Mouse (Mus musculus) ZHBTc4 (cell line): ENCODE measurements around the gene 4930402F06Rik.

ENCODE experiments used
- DNase-seq: peaks from one replicate; pipeline ENCODE4 v3.0.0-alpha.2; 2011; ENCODE audit warnings: low read depth, low spot score

Gene 4930402F06Rik

DNA sequence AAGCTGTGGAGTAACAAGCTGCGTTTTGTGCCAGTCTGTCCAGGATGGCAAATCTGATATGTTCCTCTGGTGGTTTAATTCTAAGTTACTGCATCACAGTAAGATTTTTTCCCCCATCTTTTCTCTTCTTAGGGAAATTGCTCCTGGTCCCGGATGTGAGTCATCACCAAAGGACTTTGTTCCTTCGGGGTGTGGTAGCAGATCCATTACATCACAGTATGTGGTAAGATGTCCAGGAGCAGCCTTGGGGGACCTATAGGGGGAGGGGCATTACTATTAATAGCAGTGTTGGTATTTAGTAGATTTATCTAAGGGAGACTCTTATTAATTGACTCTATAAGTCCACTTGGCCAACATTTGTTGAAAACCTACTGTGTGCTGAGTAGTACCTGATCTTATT, 54.4 kb downstream of the 4930402F06Rik start:
- no peak for DNase-seq

DNA sequence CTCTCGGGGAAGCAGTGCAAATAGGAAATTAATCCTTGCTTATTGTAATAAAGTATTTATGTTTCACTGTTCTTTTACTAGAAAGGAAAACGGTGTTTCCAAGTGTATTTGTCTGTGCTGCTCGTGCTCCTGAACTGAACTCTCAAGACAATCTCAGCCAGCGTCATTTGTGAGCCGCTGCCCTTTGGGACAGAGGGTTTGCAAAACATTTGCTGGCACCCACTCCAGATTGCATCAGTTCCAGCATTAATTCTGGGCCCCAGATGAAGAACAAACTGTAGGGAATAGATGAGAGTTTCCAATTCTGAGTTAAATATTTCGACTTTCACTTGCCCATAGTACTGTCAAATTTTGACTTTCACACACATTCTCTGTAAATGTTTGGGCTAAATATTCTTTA, 58.3 kb downstream of the 4930402F06Rik start:
- DNase-seq, result no peak

DNA sequence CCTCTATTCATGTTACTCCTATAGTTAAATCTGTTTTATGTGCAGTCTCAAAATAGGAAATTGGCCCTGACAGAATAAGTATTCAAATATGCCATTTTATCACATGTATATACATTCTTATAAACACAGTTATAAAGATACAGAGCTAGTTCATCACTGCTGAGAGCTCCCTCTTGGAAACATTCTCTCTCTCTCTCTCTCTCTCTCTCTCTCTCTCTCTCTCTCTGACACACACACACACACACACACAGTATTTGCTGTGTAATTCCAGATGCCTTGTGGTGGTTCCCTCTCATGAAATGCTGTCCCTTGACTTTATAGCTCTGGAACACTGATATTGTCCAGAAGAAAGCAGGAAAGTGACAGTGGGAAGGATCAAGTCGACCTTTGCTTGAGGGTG, 58.9 kb downstream of the 4930402F06Rik start:
- DNase-seq, result no peak

DNA sequence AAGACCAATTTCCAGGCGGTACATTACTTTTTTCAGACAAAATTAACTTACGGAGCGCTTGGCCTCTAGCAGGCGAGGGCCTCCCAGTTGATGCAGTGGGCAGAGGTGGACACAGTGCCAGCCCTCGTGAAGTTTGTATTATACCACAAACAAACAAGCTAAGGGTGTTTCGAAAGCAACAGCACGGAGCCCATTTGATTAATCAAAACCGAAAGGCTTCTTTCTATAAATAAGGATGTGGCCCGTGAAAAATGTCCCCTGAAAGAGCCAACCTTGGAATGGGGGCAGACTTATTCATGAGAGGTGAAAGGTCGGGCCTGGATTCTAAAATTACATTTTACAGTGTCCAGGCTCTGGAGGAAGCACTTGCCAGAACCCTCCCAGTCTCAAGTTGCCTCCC, 59.6 kb downstream of the 4930402F06Rik start:
- DNase-seq, result no peak

DNA sequence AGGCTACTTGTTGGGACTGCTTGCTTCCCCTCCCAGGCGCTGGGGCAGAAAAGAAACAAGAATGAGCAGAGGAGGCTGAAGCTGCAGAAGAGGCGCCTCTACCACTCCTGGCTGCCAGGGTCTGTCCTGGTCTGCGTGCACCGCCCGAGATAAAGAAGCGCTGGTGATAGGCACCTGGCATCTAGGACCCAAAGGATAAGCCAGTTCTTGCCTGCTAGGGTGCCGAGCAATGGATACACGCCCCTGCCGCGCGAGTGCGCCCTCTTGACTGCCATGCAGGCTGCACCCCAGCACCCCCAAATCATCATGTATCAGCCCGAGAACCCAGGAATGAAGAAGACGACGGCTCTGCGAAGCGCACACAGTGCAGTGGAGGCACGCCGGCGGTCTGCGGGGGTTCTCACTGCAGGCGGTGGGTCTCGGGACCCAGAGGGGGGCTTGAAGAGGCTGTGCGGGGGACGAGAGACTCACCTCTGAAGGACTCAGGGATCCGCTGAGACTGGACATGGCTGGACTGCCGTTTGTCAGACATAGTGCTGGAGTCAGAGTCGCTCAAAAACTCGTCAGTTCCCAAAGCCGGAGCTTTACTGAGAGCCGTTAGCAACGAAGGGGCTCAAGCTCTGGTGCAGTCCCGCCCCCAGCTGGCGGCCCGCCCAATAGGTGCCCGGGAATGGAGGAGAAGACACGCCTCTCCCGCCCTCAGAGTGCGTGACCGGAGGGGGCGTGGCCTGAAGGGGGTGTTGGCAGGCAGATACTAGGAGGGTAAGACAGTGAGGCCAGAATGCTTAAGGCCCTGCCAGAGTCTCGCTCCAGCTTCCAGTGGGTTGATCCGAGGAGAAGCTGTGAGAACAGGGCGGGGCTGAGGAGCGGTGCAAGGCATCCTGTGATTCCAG, 60.3 kb downstream of the 4930402F06Rik start, which contains the start of gene Stom:
Gene Stom (minus strand): TSS at position 589 of the 893 bp plus-strand sequence.
- peak; percentile 100 for DNase-seq

DNA sequence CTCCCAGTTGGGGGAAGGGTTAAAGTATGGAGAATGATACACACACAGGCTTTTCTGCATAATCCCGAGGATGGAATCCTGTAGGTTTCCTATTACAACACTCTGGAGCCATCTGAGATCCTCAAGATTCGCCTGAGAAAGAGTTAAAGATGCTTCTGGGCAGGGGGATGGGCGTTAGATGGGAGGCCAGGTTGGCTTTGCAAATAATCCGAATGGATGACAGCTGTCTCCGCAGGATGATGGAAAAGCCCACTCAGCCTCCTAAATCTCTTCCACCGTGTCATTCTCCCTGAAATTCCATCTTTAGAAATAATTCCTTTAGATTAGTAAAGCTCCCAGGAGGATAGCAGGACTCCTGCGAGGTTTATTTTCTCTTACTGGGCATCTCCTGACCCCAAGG, 61.4 kb downstream of the 4930402F06Rik start:
- no peak for DNase-seq

DNA sequence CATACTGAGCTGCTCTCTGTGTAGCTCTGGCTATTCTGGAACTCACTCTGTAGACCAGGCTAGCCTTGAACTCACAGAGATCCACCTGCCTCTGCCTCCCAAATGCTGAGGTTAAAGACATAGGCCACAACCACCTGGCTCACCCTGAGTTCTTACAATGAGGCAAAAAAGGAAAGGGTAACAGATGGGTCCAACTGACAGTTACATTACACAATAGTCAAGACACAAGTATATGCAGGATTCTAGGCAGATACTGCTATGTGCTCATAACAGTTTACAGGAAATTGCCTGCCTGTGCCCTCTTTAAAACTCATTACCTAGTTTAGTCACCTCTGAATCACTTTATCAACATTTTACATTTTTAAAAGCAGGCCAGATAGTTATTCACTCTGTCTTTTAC, 63.3 kb downstream of the 4930402F06Rik start:
- no peak for DNase-seq

DNA sequence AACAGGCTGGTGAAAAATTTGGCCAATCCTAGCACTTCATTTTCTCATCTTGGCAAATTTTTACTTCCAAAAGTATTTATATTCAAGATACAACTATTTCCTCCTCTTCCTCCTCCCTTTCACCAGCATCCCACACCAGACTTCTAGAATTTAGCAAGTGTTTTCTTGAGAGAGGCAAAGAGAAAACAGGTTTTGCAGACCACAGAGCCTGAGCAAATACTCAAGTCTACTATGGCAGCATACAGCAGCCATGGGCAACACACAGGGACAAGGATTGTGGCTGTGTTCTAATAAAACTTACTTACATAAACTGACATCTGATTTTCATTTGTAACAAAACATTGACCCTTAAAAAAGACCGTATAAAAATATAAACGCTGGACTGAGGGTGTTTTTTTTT, 65.8 kb downstream of the 4930402F06Rik start:
- no peak for DNase-seq

DNA sequence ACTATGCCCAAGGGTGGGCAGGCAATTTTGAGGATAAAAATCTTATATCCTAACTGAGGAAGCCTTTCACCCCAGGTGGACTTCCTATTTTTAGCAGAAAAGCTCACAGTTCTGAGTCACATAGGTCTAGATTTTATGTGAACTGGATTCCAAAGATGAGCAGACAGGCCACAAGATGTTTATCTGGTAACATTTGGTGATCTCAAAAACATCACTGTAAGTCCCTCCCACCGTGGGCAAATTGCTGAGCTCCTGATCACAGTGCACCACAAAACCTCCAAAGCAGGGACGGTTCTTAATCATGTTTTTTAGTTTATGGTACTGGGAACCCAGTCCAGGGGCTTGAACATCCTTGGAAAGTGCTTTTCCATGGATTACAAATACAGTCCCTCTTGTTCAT, 67.9 kb downstream of the 4930402F06Rik start:
- DNase-seq, result no peak

DNA sequence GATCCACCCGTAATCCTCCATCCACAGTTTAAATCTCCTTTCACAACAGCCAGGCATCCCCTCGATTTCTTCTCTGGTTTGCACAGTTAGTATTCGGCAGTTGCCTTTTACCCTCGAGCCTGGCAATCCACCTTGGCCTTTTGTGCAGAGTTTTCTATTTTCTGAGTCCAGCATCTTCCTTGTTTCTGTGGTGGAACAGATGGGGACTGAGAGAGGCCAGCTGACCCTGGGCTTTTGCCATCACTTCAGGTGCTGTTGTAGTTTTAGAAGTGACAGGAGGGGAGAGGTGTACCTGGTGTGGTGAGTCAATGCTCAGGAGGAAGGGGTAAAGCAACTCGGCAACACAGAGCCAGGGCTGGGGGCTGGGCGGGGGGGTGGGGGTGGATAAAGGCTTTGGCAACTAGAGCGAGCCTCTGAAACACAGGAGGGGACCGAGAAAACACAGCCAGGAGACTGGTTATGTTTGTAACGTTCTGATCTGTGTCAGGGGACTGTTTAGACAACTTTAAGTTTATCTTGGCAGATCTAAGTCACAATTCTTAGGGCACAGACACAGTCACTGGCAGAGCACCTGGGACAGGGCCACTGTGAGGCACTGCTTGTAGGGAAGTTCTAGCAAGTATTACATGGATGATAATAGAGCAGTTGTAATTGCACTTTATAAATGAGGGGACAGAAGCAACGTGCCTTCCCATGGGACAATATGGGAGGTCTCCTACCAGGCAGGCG, 68.7 kb downstream of the 4930402F06Rik start:
- no peak for DNase-seq

DNA sequence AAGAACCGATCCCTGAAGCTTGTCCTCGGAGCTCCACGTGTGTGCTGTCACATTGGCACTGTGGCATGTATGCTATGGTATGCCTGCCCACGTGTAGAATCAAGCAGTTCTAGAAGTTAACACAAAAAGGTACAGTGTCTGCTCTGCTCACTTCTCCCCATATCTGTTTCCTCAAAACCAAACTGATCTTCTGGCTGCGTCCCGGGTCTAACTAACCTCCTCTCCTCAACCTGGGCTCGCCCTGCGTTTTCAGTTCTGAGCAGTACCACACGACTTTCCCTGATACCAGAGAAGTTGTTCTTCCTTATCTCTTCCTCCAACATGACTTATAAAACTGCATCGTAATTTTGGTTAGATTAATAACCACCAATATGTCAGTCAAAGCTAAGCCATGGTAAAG, 69.4 kb downstream of the 4930402F06Rik start:
- DNase-seq, result no peak

DNA sequence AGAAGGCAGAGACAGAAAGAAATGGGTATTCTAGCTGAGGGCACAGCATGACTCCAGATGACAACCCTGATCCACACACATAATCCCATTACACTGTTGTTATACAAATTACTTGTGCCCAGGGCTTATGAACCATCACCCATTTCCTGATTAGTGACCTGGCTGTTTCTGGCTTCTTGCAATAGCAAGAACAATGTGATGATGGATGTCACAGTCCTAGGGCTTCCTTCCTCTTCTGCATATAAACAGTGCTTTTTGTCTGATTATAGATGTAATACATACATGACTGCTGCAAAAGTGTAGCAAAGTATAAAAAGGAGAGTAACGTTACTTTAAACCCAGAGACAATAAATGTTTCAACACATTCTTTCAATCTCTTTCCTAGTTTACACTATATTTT, 70.0 kb downstream of the 4930402F06Rik start:
- DNase-seq, result no peak

DNA sequence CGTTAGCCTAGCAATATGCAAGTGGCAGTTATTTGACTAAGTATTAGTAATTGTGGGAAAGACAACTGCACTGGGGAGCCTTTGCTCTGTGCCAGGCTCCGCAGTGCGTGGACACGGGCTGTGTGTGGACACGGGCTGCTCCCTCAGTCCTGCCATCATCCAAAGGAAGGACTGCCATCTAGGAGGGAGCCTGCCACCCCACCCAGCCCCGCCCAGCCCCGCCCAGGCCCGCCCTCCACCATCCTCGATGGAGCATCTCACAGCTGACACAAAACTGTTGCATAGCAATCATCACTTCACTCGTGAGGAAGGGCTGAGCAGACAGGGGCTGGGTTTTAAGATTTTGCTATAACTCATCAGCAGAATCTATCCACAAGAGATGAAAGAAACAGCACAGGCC, 71.0 kb downstream of the 4930402F06Rik start:
- DNase-seq, result no peak
